Mouse (Mus musculus) cerebellum, postnatal 25 days (tissue): ENCODE measurements around the gene Eef1a2.
"Not testable (repeated sequence)": the region's sequence is repeated elsewhere in the genome, so short reads cannot be mapped to it uniquely, and the experiment has no call there.

Experiments used
- DNase-seq, 2 experiments: peaks; one replicate each; pipeline ENCODE4 v3.0.0; 2021; ENCODE audit warnings: mixed read lengths in 2 of 2

Eef1a2 gene

DNA sequence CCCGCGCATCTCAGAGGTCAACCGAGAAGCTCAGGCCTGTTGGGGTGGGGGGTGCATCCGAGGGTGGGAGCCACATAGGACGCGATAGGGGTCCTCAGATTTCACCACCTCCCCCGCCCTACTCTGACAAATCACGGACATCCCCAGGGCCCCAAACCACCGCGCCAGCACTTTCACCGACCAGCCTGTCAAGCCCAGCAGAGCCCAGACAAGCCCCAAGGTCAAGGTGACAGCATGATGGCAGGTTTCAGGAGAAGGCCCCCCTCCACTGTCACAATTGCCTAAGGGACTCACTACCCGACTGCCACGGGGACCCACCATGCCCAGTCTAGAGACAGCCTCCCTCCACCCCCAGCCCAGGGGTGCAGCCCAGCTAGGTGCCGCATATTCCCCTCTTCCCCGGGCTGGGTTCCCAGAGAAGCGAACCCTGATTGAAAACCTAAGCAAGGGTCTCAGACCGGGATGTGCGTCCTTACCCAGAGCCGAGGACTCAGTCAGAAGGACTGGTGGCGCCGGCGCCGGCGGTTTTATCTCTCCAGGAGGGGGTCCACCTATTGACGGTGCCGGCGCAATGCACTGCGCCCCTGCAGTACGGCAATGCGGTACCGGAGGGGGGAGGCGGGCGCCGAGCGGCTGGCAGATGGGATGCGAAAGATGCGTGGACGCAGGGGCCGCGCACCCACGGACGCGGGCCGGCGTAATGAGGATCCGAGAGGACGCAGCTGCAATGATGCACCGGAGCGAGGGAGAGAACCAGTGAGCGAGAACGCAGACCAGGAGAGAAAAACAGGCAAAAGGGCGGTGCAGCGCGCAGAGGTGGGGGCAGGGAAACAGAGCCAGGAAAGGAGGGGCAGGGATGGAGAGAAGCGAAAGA, at the start of gene Eef1a2:
Gene Eef1a2, minus strand, starts transcription at position 767 of the 874 bp plus-strand sequence.
- peak; percentile 91 to 92 for DNase-seq

DNA sequence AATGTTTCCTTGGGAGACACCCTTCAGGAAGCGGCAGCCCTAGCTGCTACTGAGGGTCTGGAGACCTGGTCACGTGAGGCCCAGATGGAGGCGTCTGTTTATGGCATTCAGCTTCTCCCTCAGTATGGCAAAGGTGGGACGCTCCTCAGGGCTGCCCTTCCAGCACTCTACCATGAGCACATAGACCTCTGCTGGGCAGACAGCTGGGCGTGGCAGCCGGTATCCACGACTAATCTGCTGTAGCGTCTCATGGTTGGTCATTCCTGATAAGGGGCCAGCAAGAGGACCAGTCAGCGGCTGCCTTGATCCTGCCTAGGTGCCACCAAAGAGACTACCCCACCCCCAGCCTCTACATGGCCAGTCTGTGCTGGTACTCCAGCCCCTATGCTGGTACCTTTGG, 49.3 kb upstream of the Eef1a2 start:
- DNase-seq, result no peak

DNA sequence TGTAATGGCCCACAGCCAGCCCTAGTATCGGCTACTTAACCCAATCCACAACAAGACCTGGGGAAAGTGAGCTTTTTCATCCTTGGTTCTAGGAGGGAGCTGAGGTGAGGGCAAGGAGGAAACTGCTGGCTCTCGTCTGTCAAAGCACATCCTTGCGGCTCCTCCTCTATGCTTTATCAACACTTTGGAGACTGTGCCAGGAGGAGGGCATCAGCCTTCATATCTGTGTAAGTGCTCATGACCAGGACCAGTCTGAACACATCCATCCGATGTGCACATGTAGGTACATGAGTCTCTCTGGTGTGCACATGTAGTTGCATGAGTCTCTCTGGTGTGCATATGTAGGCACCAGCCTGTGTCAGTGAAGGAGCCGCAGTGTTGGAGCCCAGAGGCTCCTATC, 48.9 kb upstream of the Eef1a2 start:
- DNase-seq, result no peak

DNA sequence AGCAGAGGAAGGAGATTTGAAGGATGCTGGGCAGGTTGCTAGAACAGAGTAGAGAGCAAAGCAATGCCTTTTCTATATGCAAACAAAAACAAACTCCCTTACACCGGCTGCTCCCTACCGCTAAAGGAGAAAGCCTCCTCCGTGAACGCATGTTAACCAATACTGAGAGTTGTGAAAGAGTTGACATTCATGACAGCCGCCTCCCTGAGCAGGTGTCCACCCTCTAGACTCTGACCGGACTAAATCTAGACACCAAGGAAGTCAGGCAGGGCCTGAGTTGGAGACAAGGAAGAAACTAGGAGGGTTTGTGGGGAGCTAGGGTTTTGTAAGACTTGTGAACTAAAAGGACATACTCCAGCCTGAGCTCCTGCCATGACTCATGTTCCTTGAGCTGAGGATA, 46.1 kb upstream of the Eef1a2 start:
- DNase-seq, result no peak

DNA sequence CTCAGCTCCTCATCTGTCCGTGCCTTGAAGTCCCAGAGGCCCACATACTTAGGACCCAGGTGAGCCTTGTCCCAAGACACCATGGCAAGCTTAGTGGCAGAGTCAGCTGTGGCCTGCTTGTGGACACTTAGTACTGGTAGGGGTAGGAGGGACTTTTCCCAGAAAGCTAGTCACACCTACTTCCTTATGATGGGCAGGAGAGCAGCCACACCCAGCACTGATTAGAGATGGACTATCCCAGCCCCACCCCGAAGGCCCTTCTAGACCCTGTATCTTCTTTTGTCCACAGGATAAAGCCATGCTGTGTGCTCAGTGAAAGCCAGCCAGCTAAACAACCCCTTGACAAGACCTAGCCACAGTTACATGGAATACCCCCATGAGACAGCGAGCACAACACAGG, 45.6 kb upstream of the Eef1a2 start, which contains the start of gene Ptk6:
Gene Ptk6, minus strand, starts transcription at position 368 of the 400 bp plus-strand sequence.
- no peak for DNase-seq

DNA sequence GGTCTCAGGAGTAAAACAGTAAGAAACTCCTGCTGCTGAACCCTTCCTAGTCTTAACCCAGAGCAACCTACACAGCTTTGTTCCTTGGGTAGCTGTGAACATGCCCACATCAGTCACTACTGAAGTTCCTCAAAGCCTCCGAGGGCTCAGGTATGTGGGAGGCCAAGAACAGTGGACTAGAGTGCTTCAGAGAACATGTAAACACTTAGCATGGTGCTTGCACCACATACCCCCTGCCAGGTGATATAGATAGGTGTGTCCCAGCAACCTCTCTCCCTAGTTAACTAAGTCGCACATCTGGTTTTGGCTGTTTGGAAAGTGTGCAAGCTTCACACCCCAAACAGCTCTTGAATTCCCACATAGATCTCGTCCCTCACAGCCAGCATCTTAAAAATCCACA, 44.8 kb upstream of the Eef1a2 start:
- no peak for DNase-seq

DNA sequence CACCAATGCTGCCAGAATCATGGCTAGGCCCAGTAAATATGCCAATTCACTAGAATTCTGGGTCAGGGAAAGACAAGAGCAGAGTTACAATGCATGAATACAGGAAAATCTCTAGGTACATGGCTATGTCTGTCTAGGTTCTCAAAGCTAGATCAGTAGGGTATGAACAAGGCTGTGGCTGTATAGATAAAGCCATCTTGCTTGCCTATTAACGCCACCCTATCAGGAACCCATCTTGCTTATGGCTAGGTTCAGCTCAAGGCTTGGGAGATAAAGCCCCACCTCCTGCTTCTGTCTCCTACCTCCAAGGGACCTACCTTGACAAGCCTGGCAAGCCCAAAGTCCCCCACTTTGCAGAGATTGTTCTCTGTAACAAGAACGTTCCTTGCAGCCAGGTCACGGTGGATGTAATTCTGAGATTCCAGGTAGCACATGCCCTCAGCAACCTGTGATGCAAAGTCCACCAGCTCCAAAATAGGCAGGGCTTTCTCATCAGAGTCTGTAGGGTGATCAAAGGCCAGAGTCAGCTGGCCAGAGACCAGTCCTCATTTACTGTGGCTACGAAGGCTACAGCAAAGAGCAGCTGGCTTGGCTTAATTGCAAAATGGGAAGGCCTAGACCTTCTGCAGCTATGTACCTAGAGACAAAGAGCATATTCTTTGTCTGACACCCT, 40.0 kb upstream of the Eef1a2 start:
- DNase-seq, result no peak

DNA sequence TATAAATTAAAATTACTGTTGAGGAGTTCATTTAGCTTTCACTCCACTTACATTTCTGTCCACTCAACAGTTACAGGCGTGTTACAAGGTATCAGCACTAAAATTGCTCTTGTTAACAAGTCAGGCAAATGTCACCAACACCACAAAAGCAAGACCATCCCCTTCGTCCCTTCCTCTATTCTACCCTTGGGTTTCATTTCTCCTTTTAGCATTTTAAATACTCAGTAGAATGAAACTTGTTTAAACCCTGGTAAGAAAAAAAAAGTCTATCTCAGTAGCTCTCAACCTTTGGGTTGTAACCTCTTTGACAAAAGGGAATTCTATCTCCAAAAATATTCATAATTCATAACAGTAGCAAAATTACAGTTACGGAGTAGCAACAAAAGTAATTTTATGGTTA, 36.2 kb upstream of the Eef1a2 start:
- DNase-seq, result no peak

DNA sequence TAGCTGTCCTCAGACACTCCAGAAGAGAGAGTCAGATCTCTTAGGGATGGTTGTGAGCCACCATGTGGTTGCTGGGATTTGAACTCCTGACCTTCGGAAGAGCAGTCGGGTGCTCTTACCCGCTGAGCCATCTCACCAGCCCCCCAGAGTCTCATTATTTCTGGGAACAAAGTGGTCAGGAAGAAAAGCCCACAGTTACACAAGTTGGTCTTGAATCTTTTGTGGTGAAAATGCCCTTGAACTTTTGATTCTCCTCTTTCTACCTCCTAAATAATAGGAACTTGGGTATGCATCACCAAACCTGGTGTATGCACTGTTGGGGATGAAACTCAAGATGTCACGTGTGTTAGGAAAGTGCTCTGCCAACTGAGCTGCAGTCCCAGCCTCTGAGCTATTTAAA, 35.1 kb upstream of the Eef1a2 start:
- no peak for DNase-seq

DNA sequence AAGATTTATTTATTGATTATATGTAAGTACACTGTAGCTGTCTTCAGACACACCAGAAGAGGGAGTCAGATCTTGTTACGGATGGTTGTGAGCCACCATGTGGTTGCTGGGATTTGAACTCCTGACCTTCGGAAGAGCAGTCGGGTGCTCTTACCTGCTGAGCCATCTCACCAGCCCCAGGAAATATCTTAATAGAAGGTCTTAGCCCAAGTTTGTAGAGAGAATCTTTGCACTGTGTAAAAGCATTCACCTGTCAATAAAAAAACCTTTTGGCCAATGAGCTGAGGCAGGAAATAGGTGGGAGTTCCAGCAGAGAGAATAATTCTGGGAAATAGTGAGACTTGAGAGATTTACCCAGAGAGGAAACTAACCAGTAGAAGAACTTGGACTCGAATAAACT, 34.6 kb upstream of the Eef1a2 start:
- DNase-seq, result not testable (repeated sequence)

DNA sequence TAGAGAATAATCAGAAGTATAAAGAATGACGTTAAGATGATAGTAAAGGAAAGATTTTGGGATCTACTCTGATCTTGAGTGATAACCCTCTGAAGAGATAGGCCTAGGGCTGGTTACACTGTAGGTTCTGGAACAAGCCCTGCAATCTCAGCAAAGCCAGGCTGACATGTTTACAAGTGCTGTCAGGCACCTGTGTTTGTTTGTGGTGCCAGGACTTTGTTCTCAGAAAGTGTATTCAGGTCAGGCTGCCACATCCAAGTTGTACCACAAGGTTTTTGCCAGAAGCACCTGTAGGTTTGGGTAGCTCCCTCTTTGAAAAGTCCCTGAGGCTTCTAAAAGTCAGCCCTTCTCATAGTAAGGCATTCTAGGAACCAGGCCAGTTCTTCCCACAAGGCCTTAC, 32.5 kb upstream of the Eef1a2 start:
- DNase-seq, result no peak

DNA sequence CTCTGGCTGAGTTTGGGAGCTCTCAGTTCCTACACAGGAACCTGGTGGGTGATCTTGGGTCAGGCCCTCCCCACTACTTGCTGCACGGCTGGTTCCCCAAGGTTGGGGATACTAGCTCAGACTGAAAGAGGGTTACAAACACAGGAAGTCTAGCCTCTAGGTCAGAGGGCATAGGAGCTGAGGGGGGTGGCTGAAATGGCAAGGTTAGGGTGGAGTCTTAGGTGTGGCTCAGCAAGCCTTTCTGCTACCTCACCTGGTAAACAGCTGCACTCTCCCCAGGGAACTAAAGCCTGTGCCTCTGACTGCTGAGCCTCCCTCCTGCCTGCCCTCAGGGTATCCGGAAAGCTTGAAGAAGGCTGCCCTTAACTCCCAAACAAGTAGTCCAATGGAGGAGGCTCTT, 31.9 kb upstream of the Eef1a2 start:
- no peak for DNase-seq

DNA sequence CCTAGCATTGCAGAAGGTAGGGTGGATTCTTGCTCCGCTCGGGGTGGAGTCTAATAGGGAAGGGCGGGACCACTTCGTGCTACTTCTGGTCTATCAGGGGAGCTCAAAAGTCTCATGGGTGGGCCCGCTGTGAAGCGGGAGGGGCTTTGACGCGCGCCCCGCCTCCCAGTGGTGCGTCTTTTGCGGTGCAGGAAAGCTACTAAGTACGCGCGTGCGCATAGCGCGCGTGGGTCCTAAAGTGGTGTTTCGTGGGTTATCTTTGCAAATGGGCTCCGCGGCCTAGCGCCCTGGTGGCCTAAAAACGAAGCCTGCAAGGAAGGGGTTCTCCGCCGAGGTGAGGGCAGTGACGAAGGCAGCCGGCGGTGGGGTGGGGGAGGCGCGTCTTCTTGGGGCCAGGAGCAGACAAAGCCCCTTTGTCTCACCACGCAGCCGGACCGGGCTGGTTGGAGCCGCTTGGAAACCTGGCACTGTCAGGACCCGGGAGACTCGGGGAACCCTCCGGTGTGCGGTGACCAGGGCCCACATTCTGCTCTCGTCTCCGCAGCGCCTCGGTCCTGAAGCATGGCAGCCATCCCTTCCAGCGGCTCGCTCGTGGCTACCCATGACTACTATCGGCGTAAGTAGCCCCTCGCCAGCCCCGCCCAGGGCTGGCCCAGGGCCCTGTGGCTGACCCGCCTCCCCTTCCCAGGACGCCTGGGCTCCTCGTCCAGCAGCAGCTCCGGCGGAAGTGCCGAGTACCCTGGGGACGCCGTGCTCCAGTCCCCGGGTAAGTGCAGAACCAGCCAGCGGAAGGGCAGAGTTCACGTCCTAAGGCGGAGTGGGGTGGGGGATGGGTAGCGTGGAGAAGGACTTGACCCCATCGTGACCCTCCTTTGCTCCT, 30.5 kb upstream of the Eef1a2 start, which contains the start of gene Ppdpf:
Gene Ppdpf, plus strand, starts transcription at position 127 of the 880 bp plus-strand sequence.
- DNase-seq, result peak; percentile 87 to 89

DNA sequence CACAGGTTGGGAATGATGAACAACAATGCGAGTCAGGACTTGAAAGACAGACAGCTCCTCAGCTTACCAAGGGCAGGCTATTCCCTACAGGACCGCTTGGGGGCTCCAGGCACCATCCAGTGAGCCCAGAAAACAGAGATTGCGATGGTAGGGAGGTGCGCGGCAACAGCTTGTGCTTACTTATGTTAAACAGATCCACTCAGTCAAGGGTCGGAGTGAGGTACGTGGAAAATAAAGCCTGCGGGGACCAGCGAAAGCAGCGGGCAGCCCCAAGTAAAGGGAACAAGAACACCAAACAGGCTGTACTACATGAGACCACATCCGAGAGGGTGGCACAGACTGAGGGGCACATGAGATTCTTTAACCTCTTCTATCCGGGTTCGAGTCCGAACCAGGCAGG, 29.8 kb upstream of the Eef1a2 start:
- DNase-seq, result peak; percentile 92 to 93

DNA sequence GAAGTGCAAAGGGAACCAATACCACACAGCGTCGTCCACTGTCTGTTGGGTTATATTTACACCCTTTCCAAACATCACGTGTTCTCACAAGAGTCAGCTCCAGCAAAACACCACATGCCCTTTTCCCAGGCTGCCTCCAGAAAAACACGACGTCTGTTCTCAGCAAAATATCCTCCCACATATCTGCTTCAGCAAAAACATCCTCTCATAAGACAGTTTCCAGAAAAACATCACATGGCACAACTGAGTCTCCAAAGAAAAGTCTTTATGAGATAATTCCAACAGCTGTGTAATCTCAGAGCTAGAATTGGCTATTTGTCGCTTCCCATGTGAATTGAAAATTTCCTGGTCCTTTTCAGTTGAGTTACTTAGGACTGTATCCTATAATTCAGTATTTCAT, 24.1 kb upstream of the Eef1a2 start:
- DNase-seq, result no peak

DNA sequence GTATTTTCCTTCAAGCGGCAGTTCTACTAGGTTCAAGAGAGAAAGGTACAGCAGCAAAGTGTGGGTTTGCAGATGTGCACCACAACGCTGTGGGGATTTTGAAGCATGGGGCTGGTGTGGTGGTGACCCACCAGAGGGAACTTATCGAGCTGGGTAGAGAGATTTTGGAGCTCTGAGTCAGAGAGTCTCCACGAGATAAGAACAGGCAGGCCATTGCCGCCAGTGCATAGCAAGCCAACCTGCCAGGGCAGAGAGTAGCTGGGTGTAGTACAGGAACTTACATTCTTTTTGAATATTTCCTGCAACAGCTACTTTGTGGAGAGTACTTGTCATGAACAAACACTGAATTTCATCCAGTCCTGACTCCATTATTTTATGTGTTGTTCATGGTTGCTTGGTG, 21.7 kb upstream of the Eef1a2 start:
- DNase-seq, result no peak

DNA sequence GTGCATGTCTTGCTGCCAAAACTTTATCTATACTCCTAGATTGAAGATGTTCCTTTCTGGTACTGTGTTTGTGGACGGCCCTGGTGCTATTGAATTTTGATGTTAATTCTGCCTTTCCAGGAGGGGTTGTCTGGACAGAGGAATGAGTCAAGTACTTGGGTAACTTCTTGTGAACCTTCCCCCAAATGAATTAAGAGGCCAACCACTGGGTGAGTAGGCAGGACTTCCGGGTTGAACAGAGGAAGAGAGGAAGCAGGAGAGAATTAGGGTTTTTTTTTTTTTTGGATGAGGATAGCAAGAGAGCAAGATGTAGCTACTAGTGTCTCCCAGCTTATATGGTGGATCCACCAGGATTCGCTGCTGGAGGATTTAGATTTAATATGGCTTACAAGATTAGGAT, 21.2 kb upstream of the Eef1a2 start:
- DNase-seq, result no peak

DNA sequence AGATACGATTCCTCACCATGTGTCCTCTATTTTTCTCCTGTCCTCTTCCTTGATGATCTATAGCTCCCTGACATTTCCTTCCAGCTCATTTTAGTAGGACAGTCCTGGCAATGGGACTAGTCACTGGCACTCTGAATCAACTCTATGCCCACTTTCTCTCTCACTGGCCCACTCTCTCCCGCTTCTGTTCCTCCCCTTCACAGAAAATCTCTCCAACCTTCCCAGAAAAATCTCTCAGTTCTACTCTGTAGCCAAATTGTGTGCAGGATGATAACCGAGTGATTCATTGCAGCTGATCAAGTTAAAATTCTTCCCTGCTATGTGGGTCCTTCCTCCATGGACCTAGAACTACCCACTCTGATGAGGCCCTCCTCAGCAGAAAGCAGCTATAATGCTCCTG, 17.8 kb upstream of the Eef1a2 start:
- no peak for DNase-seq

DNA sequence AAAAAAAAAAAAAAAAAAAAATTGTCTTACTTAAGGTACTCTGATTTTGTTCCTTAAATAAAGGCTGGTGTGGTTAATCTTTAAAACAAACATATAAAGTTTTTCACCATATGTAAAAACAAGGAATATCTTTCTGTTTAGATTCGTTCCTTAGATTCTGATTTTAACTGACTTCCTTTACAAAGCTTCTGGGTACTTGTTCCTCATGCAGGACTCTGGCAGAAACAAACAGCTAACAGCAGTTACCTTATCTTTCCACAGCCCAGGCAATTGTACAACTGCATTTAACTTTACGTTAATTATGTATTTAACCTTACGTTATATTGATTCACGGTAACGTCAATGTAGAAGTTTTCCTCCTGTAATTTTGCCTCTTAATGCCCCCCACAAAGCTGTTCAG, 9.7 kb upstream of the Eef1a2 start:
- DNase-seq, result no peak

DNA sequence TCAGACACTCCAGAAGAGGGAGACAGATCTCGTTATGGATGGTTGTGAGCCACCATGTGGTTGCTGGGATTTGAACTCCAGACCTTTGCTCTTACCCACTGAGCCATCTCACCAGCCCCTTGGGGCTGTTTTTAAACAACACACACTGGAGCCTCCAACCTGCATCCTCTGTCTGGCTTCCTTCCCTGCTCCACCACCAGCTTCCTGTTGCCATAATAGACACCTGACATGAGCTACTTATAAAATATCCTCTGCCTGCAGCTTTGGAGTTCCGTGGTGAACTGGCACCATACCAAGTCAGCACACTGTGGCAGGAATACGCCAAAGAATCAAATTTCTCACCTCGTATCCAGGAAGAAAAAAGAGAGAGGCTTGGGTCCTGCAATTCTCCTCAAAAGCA, 4.0 kb upstream of the Eef1a2 start:
- peak; percentile 24 to 43 for DNase-seq

DNA sequence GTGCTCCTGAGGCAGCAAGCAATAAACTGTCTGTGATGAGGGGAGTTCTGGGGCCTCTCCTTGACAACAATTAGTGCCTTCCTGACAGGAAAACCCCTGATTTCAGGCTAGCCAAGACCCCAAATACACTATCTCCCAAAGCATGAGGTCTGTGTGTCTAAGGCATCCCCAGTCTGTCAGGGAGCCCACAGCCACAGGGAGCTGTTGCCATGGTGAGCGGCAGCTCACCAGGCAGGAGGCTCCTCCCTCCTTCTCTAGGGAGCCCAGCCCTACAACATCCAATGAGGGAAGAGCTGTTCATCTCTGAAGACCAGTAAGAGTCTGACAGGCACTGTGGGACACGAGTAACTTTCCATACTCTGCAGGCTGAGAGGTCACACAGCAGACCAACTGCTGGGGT, 3.0 kb upstream of the Eef1a2 start:
- DNase-seq, result peak; percentile 79 to 80

DNA sequence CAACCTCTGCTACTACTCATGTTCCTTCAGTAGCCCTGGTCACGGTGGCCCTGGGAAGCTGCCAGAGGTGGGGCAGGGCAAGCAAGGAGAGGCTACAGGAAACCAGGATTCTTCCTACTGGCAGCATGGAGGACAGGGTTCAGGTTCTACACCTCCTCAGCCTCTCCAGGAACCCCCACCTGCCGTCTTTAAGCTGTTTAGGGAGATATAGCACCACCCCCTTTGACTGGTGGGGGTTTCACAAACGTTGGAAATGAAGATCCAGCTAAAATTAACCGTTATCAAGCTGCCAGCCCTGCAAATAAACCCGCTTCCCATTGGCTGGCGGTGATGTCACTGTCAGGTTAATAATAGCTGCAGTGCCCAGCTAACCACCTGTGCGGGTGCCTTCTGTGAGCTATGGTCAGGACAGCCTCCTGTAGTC, 2.3 kb upstream of the Eef1a2 start:
- peak; percentile 90 to 92 for DNase-seq

DNA sequence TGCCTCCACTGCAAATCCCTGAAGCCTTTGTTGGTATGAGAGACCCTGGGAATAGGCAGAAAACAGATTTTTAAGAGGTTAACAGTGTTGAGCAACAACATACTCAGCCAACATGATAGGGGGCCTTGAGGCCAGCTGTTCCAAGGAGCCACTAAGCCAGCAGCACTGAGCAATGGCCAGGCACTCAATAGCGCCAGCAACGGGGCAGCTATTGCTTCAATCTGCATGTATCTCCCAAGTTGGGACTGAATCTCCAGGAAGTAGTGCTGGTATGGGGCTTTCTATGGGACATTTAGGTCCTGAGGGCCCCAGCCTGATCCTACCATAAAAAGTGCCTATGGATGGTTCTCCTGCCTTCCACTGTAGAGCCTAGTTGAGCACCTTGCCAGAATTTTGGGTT, 1.7 kb upstream of the Eef1a2 start:
- peak in 1 of 2 experiments; percentile 35 for DNase-seq
